Mouse (Mus musculus): ENCODE measurements around the gene Hist1h2ab. TPM values are rescaled to one million over a fixed set of nuclear protein-coding genes. Genes with fewer than 3 reads are reported as not detected.
"Not testable (repeated sequence)": the region's sequence is repeated elsewhere in the genome, so short reads cannot be mapped to it uniquely, and the experiment has no call there.

The Hist1h2ab gene
- polyA plus RNA-seq, 1 experiment from 2014 or later: 15.7 TPM

- WGBS: 1% methylated on average over 11 of the region's 11 CpGs
- Histone ChIP-seq H3K36me3 (ENCODE audit: control insufficient read depth, insufficient read depth, low read length) (no peaks in the 10 kb centered on the region), H3K4me2 (replicated peaks; ENCODE audit: low read depth) (peak overlapping the region; percentile 55), H3K9ac (ENCODE audit: low read length) (peak overlapping the region; percentile 18; the same call in 1 of the 2 replicates), H3K4me1 (replicated peaks; ENCODE audit: control insufficient read depth, insufficient read depth) (no peaks in the 10 kb centered on the region), H3K27ac (replicated peaks) (peak overlapping the region; percentile 90), H3K9me3 (ENCODE audit: control insufficient read depth, low read length) (no peaks in the 10 kb centered on the region), H3K4me3 (ENCODE audit: low read depth, low read length) (peak overlapping the region; percentile 31), H3K27me3 (ENCODE audit: control insufficient read depth, insufficient read depth, low read length) (no peaks in the 10 kb centered on the region)
- DNase-seq (ENCODE audit: low spot score) (no peak), ATAC-seq (ENCODE audit: low FRiP score, low TSS enrichment) (no peak)
- TF ChIP-seq EP300 (optimal IDR thresholded peaks at IDR 0.05) (no peak), CTCF (IDR thresholded peaks at IDR 0.05; ENCODE audit: low read depth) (no peak; the same call in 1 of the 2 replicates)
Observed at GRCm38 (mm10) chr13:23751478-23751956, 591 bp downstream of the Hist1h2ab start.

- DNase-seq (ENCODE audit: low spot score): peak; percentile 88
- H3K36me3 ChIP-seq (ENCODE audit: control insufficient read depth, insufficient read depth, low read length); H3K9me3 ChIP-seq (ENCODE audit: control insufficient read depth, low read length); H3K27me3 ChIP-seq (ENCODE audit: control insufficient read depth, insufficient read depth, low read length); H3K4me1 ChIP-seq (replicated peaks; ENCODE audit: control insufficient read depth, insufficient read depth): not testable (repeated sequence)
- peak; percentile 80 for ATAC-seq (ENCODE audit: low FRiP score, low TSS enrichment)
- Histone ChIP-seq H3K27ac (replicated peaks) (peak within 1 kb of the TSS; percentile 90), H3K9ac (ENCODE audit: low read length) (peak within 1 kb of the TSS; percentile 47), H3K4me2 (replicated peaks; ENCODE audit: low read depth) (peak within 1 kb of the TSS; percentile 55), H3K4me3 (ENCODE audit: low read depth, low read length) (peak within 1 kb of the TSS; percentile 31)
- WGBS: 0% methylated on average over 18 of the region's 47 CpGs
Observed at GRCm38 (mm10) chr13:23752067-23752741, 1.3 kb downstream of the Hist1h2ab start, which contains the start of gene Hist1h3b. Gene Hist1h3b, plus strand, starts transcription at chr13:23752267.

- 6% methylated on average over 6 of the region's 6 CpGs for WGBS
- H3K4me3 ChIP-seq (ENCODE audit: low read depth, low read length): peak overlapping the region; percentile 20
- H3K4me2 ChIP-seq (replicated peaks; ENCODE audit: low read depth): peak overlapping the region; percentile 40
- H3K27ac ChIP-seq (replicated peaks): 0 out of 2 replicates have a peak overlapping the region, but pooled peaks have one; percentile 18
- no peaks in the 10 kb centered on the region for H3K4me1 ChIP-seq (replicated peaks; ENCODE audit: control insufficient read depth, insufficient read depth)
- H3K27me3 ChIP-seq (ENCODE audit: control insufficient read depth, insufficient read depth, low read length): no peaks in the 10 kb centered on the region
- TF ChIP-seq EP300 (optimal IDR thresholded peaks at IDR 0.05) (no peak), CTCF (IDR thresholded peaks at IDR 0.05; ENCODE audit: low read depth) (no peak)
- DNase-seq (ENCODE audit: low spot score) (no peak), ATAC-seq (ENCODE audit: low FRiP score, low TSS enrichment) (no peak)
- H3K36me3 ChIP-seq (ENCODE audit: control insufficient read depth, insufficient read depth, low read length): no peaks in the 10 kb centered on the region
- H3K9me3 ChIP-seq (ENCODE audit: control insufficient read depth, low read length): no peaks in the 10 kb centered on the region
- peak overlapping the region; percentile 47 for H3K9ac ChIP-seq (ENCODE audit: low read length)
Observed at GRCm38 (mm10) chr13:23752742-23753172, 1.8 kb downstream of the Hist1h2ab start.

GRCm38 (mm10) chr13:23753314-23754078 is 2.6 kb downstream of the Hist1h2ab start:
- Histone ChIP-seq H3K4me2 (replicated peaks; ENCODE audit: low read depth) (no peak overlapping the region), H3K4me3 (ENCODE audit: low read depth, low read length) (no peak overlapping the region), H3K4me1 (replicated peaks; ENCODE audit: control insufficient read depth, insufficient read depth) (no peaks in the 10 kb centered on the region), H3K27me3 (ENCODE audit: control insufficient read depth, insufficient read depth, low read length) (no peaks in the 10 kb centered on the region), H3K9me3 (ENCODE audit: control insufficient read depth, low read length) (no peaks in the 10 kb centered on the region), H3K9ac (ENCODE audit: low read length) (no peak overlapping the region), H3K27ac (replicated peaks) (no peak overlapping the region), H3K36me3 (ENCODE audit: control insufficient read depth, insufficient read depth, low read length) (no peaks in the 10 kb centered on the region)
- DNase-seq (ENCODE audit: low spot score) (no peak), ATAC-seq (ENCODE audit: low FRiP score, low TSS enrichment) (no peak)
- TF ChIP-seq CTCF (IDR thresholded peaks at IDR 0.05; ENCODE audit: low read depth): no peak
- no peak for TF ChIP-seq EP300 (optimal IDR thresholded peaks at IDR 0.05)
- WGBS: 36% methylated on average over 4 of the region's 4 CpGs

GRCm38 (mm10) chr13:23755000-23755399 is 4.1 kb downstream of the Hist1h2ab start:
- Histone ChIP-seq H3K36me3 (ENCODE audit: control insufficient read depth, insufficient read depth, low read length) (no peaks in the 10 kb centered on the region), H3K27me3 (ENCODE audit: control insufficient read depth, insufficient read depth, low read length) (no peaks in the 10 kb centered on the region), H3K9ac (ENCODE audit: low read length) (no peak overlapping the region), H3K4me2 (replicated peaks; ENCODE audit: low read depth) (no peak overlapping the region), H3K4me3 (ENCODE audit: low read depth, low read length) (no peak overlapping the region), H3K9me3 (ENCODE audit: control insufficient read depth, low read length) (no peaks in the 10 kb centered on the region), H3K4me1 (replicated peaks; ENCODE audit: control insufficient read depth, insufficient read depth) (no peaks in the 10 kb centered on the region), H3K27ac (replicated peaks) (no peak overlapping the region)
- TF ChIP-seq CTCF (IDR thresholded peaks at IDR 0.05; ENCODE audit: low read depth) (no peak), EP300 (optimal IDR thresholded peaks at IDR 0.05) (no peak)
- DNase-seq (ENCODE audit: low spot score) (no peak), ATAC-seq (ENCODE audit: low FRiP score, low TSS enrichment) (no peak)

GRCm38 (mm10) chr13:23756790-23757189 is 5.9 kb downstream of the Hist1h2ab start, which contains the start of gene Hist1h4b:
Gene Hist1h4b, plus strand, starts transcription at chr13:23757013.
- Histone ChIP-seq H3K4me1 (replicated peaks; ENCODE audit: control insufficient read depth, insufficient read depth) (no peaks in the 10 kb centered on the region), H3K36me3 (ENCODE audit: control insufficient read depth, insufficient read depth, low read length) (no peaks in the 10 kb centered on the region), H3K4me2 (replicated peaks; ENCODE audit: low read depth) (peak within 1 kb of the TSS; percentile 52), H3K9me3 (ENCODE audit: control insufficient read depth, low read length) (no peaks in the 10 kb centered on the region), H3K9ac (ENCODE audit: low read length) (peak within 1 kb of the TSS; percentile 61), H3K4me3 (ENCODE audit: low read depth, low read length) (peak within 1 kb of the TSS; percentile 35), H3K27ac (replicated peaks) (peak within 1 kb of the TSS; percentile 90), H3K27me3 (ENCODE audit: control insufficient read depth, insufficient read depth, low read length) (no peaks in the 10 kb centered on the region)
- WGBS: 0% methylated on average over 17 of the region's 22 CpGs
- ATAC-seq (ENCODE audit: low FRiP score, low TSS enrichment) (peak; percentile 79), DNase-seq (ENCODE audit: low spot score) (peak; percentile 91)
- TF ChIP-seq EP300 (optimal IDR thresholded peaks at IDR 0.05): peak; percentile 74
- TF ChIP-seq CTCF (IDR thresholded peaks at IDR 0.05; ENCODE audit: low read depth): no peak

Data from stomach, postnatal 0 days (tissue).